Mouse (Mus musculus) thymus, adult 18-20 months (tissue): ENCODE data around the gene Olfr1288.

ENCODE experiments used
- DNase-seq, 2 experiments: peaks; one replicate each; pipeline ENCODE4 v3.0.0; 2022; ENCODE audit warnings: mixed read lengths in 2 of 2

The Olfr1288 gene

GRCm38 (mm10) chr2:111473801-111474200, at the start of gene Olfr1288:
Gene Olfr1288 (plus strand): TSS chr2:111474101.
- DNase-seq, result no peak

- no peak for DNase-seq
Measured at GRCm38 (mm10) chr2:111448842-111449241, 25.1 kb upstream of the Olfr1288 start, which contains the start of gene Olfr1287. Gene Olfr1287 (plus strand): TSS chr2:111449142.

- no peak for DNase-seq
Measured at GRCm38 (mm10) chr2:111480519-111480918, 6.6 kb downstream of the Olfr1288 start, which contains the start of gene Olfr1289. Gene Olfr1289 (plus strand): TSS chr2:111480819.

DNA sequence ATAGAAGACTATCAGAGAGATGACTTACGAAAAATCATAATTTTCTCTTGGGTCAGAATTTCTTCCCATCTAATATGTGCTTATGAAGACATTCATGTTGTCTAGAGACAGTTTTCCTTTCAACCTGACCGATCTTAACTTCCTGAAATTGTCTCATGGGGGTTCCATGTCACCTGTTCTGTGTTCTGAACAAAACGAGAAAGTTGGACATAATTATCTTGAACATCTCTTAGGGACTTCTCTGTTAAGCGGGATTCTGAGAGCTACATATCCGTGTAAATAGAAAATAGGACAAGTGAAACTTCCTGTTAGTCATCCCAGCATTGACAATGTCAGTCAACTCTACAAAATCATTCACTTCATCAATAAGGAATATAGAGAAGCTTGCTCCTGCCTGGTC, 19.8 kb downstream of the Olfr1288 start, which contains the start of gene Olfr1290:
Gene Olfr1290 (minus strand): TSS at position 101 of the 400 bp plus-strand sequence.
- no peak for DNase-seq

DNA sequence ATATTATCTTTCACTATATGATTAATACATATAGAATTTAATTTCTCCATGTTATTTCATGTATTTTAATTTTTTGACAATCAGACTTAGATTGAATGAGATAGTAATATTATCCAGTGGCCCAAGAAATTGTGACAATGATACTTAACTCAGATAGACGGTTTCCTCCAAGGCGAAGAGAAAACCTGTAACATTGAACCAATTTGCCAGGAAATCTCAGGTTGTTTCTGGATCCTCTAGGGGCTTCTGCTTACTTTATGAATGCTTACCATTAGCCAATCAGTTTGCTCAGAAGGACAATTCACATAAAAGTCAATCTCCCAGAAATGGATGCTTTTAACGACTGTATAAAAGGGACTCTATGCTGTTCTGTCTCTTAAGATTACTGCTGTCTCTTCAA, 23.0 kb downstream of the Olfr1288 start, which contains the start of gene Olfr1291-ps1:
Gene Olfr1291-ps1 (plus strand): TSS at position 301 of the 400 bp plus-strand sequence.
- no peak for DNase-seq

GRCm38 (mm10) chr2:111517451-111517850, 43.5 kb downstream of the Olfr1288 start:
- DNase-seq, result no peak

- DNase-seq, result no peak
Measured at GRCm38 (mm10) chr2:111524903-111525302, 51.0 kb downstream of the Olfr1288 start, which contains the start of gene Olfr1293-ps. Gene Olfr1293-ps (plus strand): TSS chr2:111525203.
